Mouse (Mus musculus) adrenal gland, adult 18-20 months (tissue): ENCODE measurements around the gene 9030612E09Rik. TPM values are rescaled to one million over a fixed set of nuclear protein-coding genes. Genes with fewer than 3 reads are reported as not detected.

Experiments
- DNase-seq, 2 experiments: peaks; one replicate each; pipeline ENCODE4 v3.0.0; 2021 to 2022; ENCODE audit warnings: low spot score in 2 of 2
- total RNA-seq, 2 experiments: library from RNA; stranded (reverse); gene quantifications; 1 replicate in 1 of 2; 2 replicates in 1 of 2; pipeline ENCODE4 v1.2.3; 2021

The 9030612E09Rik gene
- total RNA-seq, 2 experiments from 2014 or later, result 0.20 to 0.32 TPM

DNA sequence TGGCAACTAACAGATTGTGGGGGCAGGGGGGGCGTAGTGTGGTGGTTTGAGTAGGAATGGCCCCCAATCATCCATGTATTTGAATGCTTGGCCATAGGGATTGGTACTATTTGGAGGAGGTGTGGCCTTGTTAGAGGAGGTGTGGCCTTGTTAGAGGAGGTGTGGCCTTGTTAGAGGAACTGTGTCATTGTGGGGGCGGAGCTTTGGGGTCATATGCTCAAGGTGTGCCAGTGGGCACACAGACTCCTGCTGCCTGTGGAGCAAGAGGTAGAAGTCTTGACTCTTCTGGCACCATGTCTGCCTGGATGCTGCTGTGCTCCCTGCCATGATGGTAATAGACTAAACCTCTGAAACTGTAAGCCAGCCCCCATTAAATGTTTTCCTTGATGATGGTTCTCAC lies 25.7 kb downstream of the 9030612E09Rik start:
- DNase-seq, result no peak

- no peak for DNase-seq
Measured at GRCm38 (mm10) chr10:43203865-43204264, 29.4 kb downstream of the 9030612E09Rik start.

GRCm38 (mm10) chr10:43211866-43212265 lies 37.4 kb downstream of the 9030612E09Rik start:
- peak; percentile 15 to 40 for DNase-seq

- DNase-seq, result no peak
Measured at GRCm38 (mm10) chr10:43217361-43217900, 42.9 kb downstream of the 9030612E09Rik start.

DNA sequence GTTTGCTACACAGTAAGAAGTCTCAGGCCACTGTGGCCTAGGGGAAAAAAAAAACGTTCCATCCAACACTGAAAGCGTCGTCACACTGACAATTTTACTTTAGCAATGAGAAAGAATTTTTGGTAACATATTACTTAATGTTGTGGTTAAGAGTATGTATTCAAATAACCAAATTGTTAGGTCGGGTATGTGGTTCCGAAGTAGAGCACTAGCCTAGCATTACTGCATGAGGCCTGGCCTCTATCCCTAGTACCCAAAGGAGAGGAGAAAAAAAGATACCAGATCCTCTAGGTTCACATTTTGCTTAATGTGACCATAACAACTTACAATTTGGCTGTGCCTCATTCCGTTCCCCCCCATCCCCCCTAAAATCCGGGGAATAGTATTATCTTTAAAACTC lies 46.0 kb downstream of the 9030612E09Rik start:
- DNase-seq, result no peak

GRCm38 (mm10) chr10:43220910-43221625 lies 46.6 kb downstream of the 9030612E09Rik start, which contains the start of gene Pdss2:
TSS of gene Pdss2 (plus strand) at chr10:43221486.
- peak; percentile 86 for DNase-seq

- DNase-seq, result peak in 1 of 2 experiments; percentile 38
Measured at GRCm38 (mm10) chr10:43221659-43222058, 47.2 kb downstream of the 9030612E09Rik start.

- DNase-seq, result no peak
Measured at GRCm38 (mm10) chr10:43223391-43223790, 48.9 kb downstream of the 9030612E09Rik start.

Other genes starting within 250 kb of the 9030612E09Rik start
- gene Sobp, start 174 bp upstream of the 9030612E09Rik start, total RNA-seq, result 1 to 10 TPM; 2.4 to 3.9 TPM
- gene Pdss2, start 46.8 kb downstream of the 9030612E09Rik start, total RNA-seq, result 10 to 100 TPM; 17.9 to 20.5 TPM